In genomic region chr5:18010301-18010700, GRCm38 (mm10) we compare ENCODE assay signal across 18 mouse cellular contexts. TPM values are rescaled to one million over a fixed set of nuclear protein-coding genes. Genes with fewer than 3 reads are reported as not detected.
"Had no signal": no experiment of that assay in that cellular context is flagged by ENCODE, and none has a peak within 500 bp of the region (broad histone marks: within the 10 kb centered on the region; RNA-seq: fewer than 3 reads in every experiment).

No protein-coding gene starts in this region.

- H3K9me3 ChIP-seq: limb, embryonic 15.5 days; liver, embryonic 13.5 days; midbrain, embryonic 12.5 days; neural tube, embryonic 12.5 days had no signal

- H3K36me3 ChIP-seq: limb, embryonic 15.5 days; liver, embryonic 13.5 days; midbrain, embryonic 12.5 days; neural tube, embryonic 12.5 days had no signal

- H3K4me2 ChIP-seq: limb, embryonic 15.5 days; liver, embryonic 13.5 days; midbrain, embryonic 12.5 days; neural tube, embryonic 12.5 days had no signal

- DNase-seq: kidney, adult 11 months; kidney, adult 9 months; kidney, postnatal 14 days; layer of hippocampus, postnatal 36 days; liver, embryonic 13.5 days; lung, adult 18-20 months; right cerebral cortex, postnatal 14 days; thymus, postnatal 36 days had no signal

- H3K9ac ChIP-seq: limb, embryonic 15.5 days; liver, embryonic 13.5 days; midbrain, embryonic 12.5 days; neural tube, embryonic 12.5 days had no signal

- H3K4me1 ChIP-seq: limb, embryonic 15.5 days; liver, embryonic 13.5 days; midbrain, embryonic 12.5 days; neural tube, embryonic 12.5 days had no signal

- H3K4me3 ChIP-seq: limb, embryonic 15.5 days; liver, embryonic 13.5 days; midbrain, embryonic 12.5 days; neural tube, embryonic 12.5 days had no signal

- H3K27me3 ChIP-seq: limb, embryonic 15.5 days; liver, embryonic 13.5 days; midbrain, embryonic 12.5 days; neural tube, embryonic 12.5 days had no signal

- H3K27ac ChIP-seq: limb, embryonic 15.5 days; liver, embryonic 13.5 days; midbrain, embryonic 12.5 days; neural tube, embryonic 12.5 days had no signal

RNA-seq across cellular contexts. Expression of gene Gnat3, which starts 48.0 kb away (rescaled TPM):
- total RNA-seq: layer of hippocampus, postnatal 36 days; left cerebral cortex, adult 8-10 months; left cerebral cortex, postnatal 25 days; megakaryocyte-erythroid progenitor cell, adult 5-6 weeks had no signal
- polyA plus RNA-seq: limb, embryonic 11.5 days; limb, embryonic 15.5 days; liver, embryonic 13.5 days; lung, embryonic 16.5 days; spleen, adult 2 months; stomach, embryonic 16.5 days had no signal
